Mouse (Mus musculus): ENCODE measurements around the gene Olfr692. TPM values are rescaled to one million over a fixed set of nuclear protein-coding genes. Genes with fewer than 3 reads are reported as not detected.

Olfr692 gene
- total RNA-seq, 2 experiments from 2014 or later = not detected

GRCm38 (mm10) chr7:105399058-105399934 lies 31.3 kb downstream of the Olfr692 start:
- ATAC-seq (replicated peaks; ENCODE audit: low FRiP score, poor library complexity, severe bottlenecking) = no peak

- peak; percentile 95 for ATAC-seq (replicated peaks; ENCODE audit: low FRiP score, poor library complexity, severe bottlenecking)
Observed at GRCm38 (mm10) chr7:105399935-105400624, 32.0 kb downstream of the Olfr692 start, which contains the start of gene Fam160a2. TSS of gene Fam160a2 (minus strand) at chr7:105400054.

- ATAC-seq (replicated peaks; ENCODE audit: low FRiP score, poor library complexity, severe bottlenecking) = no peak
Observed at GRCm38 (mm10) chr7:105404268-105404667, 36.2 kb downstream of the Olfr692 start, which contains the start of gene Cnga4. TSS of gene Cnga4 (plus strand) at chr7:105404568.

GRCm38 (mm10) chr7:105406322-105406721 lies 38.3 kb downstream of the Olfr692 start:
- ATAC-seq (replicated peaks; ENCODE audit: low FRiP score, poor library complexity, severe bottlenecking) = no peak

- peak; percentile 77 for ATAC-seq (replicated peaks; ENCODE audit: low FRiP score, poor library complexity, severe bottlenecking)
Observed at GRCm38 (mm10) chr7:105411874-105412632, 44.0 kb downstream of the Olfr692 start.

GRCm38 (mm10) chr7:105414385-105414784 lies 46.4 kb downstream of the Olfr692 start:
- ATAC-seq (replicated peaks; ENCODE audit: low FRiP score, poor library complexity, severe bottlenecking) = no peak

- no peak for ATAC-seq (replicated peaks; ENCODE audit: low FRiP score, poor library complexity, severe bottlenecking)
Observed at GRCm38 (mm10) chr7:105416529-105416928, 48.5 kb downstream of the Olfr692 start.

GRCm38 (mm10) chr7:105418106-105418505 lies 50.1 kb downstream of the Olfr692 start:
- ATAC-seq (replicated peaks; ENCODE audit: low FRiP score, poor library complexity, severe bottlenecking) = no peak

Other genes with a start within 250 kb of the Olfr692 start
- gene Olfr683, start 221.2 kb upstream of the Olfr692 start, total RNA-seq (2015; ENCODE audit: low replicate concordance) = not detected in 2 replicates
- not detected in 2 replicates for gene Olfr683, start 221.2 kb upstream of the Olfr692 start, total RNA-seq (2017; ENCODE audit: low replicate concordance)
- gene Olfr684, start 204.6 kb upstream of the Olfr692 start, total RNA-seq (2015; ENCODE audit: low replicate concordance) = not detected in 2 replicates
- gene Olfr684, start 204.6 kb upstream of the Olfr692 start, total RNA-seq (2017; ENCODE audit: low replicate concordance) = 0.09 TPM in 1 of 2 replicates, not detected in the other
- not detected in 2 replicates for gene Olfr685, start 182.2 kb upstream of the Olfr692 start, total RNA-seq (2015; ENCODE audit: low replicate concordance)
- gene Olfr685, start 182.2 kb upstream of the Olfr692 start, total RNA-seq (2017; ENCODE audit: low replicate concordance) = not detected in 2 replicates
- not detected in 2 replicates for gene Olfr686, start 160.7 kb upstream of the Olfr692 start, total RNA-seq (2015; ENCODE audit: low replicate concordance)
- gene Olfr686, start 160.7 kb upstream of the Olfr692 start, total RNA-seq (2017; ENCODE audit: low replicate concordance) = not detected in 2 replicates
- not detected in 2 replicates for gene Olfr688, start 80.1 kb upstream of the Olfr692 start, total RNA-seq (2015; ENCODE audit: low replicate concordance)
- not detected in 2 replicates for gene Olfr688, start 80.1 kb upstream of the Olfr692 start, total RNA-seq (2017; ENCODE audit: low replicate concordance)
- not detected in 2 replicates for gene Olfr689, start 57.1 kb upstream of the Olfr692 start, total RNA-seq (2015; ENCODE audit: low replicate concordance)
- gene Olfr689, start 57.1 kb upstream of the Olfr692 start, total RNA-seq (2017; ENCODE audit: low replicate concordance) = not detected in 2 replicates
- not detected in 2 replicates for gene Olfr690, start 34.1 kb upstream of the Olfr692 start, total RNA-seq (2015; ENCODE audit: low replicate concordance)
- gene Olfr690, start 34.1 kb upstream of the Olfr692 start, total RNA-seq (2017; ENCODE audit: low replicate concordance) = not detected in 2 replicates
- gene Olfr691, start 26.0 kb upstream of the Olfr692 start, total RNA-seq (2015; ENCODE audit: low replicate concordance) = not detected in 2 replicates
- not detected in 2 replicates for gene Olfr691, start 26.0 kb upstream of the Olfr692 start, total RNA-seq (2017; ENCODE audit: low replicate concordance)
- not detected in 2 replicates for gene Gm5901, start 6.8 kb downstream of the Olfr692 start, total RNA-seq (2015; ENCODE audit: low replicate concordance)
- not detected in 2 replicates for gene Gm5901, start 6.8 kb downstream of the Olfr692 start, total RNA-seq (2017; ENCODE audit: low replicate concordance)
- 15.3 and 23.4 TPM in 2 replicates for gene Fam160a2, start 31.8 kb downstream of the Olfr692 start, total RNA-seq (2015; ENCODE audit: low replicate concordance)
- gene Fam160a2, start 31.8 kb downstream of the Olfr692 start, total RNA-seq (2017; ENCODE audit: low replicate concordance) = 7.8 and 9.8 TPM in 2 replicates
- gene Cnga4, start 36.3 kb downstream of the Olfr692 start, total RNA-seq (2015; ENCODE audit: low replicate concordance) = not detected in 2 replicates
- 0.42 TPM in 1 of 2 replicates, not detected in the other for gene Cnga4, start 36.3 kb downstream of the Olfr692 start, total RNA-seq (2017; ENCODE audit: low replicate concordance)
- not detected in 2 replicates for gene Cckbr, start 57.5 kb downstream of the Olfr692 start, total RNA-seq (2015; ENCODE audit: low replicate concordance)
- not detected in 2 replicates for gene Cckbr, start 57.5 kb downstream of the Olfr692 start, total RNA-seq (2017; ENCODE audit: low replicate concordance)
- gene Cavin3, start 114.1 kb downstream of the Olfr692 start, total RNA-seq (2015; ENCODE audit: low replicate concordance) = not detected in 2 replicates
- not detected in 2 replicates for gene Cavin3, start 114.1 kb downstream of the Olfr692 start, total RNA-seq (2017; ENCODE audit: low replicate concordance)
- 8.6 and 11.7 TPM in 2 replicates for gene Smpd1, start 186.1 kb downstream of the Olfr692 start, total RNA-seq (2015; ENCODE audit: low replicate concordance)
- 2.0 and 4.4 TPM in 2 replicates for gene Smpd1, start 186.1 kb downstream of the Olfr692 start, total RNA-seq (2017; ENCODE audit: low replicate concordance)
- gene Apbb1, start 213.4 kb downstream of the Olfr692 start, total RNA-seq (2015; ENCODE audit: low replicate concordance) = not detected in 2 replicates
- gene Apbb1, start 213.4 kb downstream of the Olfr692 start, total RNA-seq (2017; ENCODE audit: low replicate concordance) = 4.3 and 8.3 TPM in 2 replicates
- not detected in 2 replicates for gene Hpx, start 231.9 kb downstream of the Olfr692 start, total RNA-seq (2015; ENCODE audit: low replicate concordance)
- not detected in 2 replicates for gene Hpx, start 231.9 kb downstream of the Olfr692 start, total RNA-seq (2017; ENCODE audit: low replicate concordance)

All from erythroblast, adult 5-6 weeks (primary cell).